Mouse (Mus musculus): Measurements from ENCODE around the gene Stk10. TPM values are rescaled to one million over a fixed set of nuclear protein-coding genes. Genes with fewer than 3 reads are reported as not detected.

The Stk10 gene
- polyA plus RNA-seq (2012; rRNA removed) = 4.8 and 7.0 TPM in 2 replicates

DNA sequence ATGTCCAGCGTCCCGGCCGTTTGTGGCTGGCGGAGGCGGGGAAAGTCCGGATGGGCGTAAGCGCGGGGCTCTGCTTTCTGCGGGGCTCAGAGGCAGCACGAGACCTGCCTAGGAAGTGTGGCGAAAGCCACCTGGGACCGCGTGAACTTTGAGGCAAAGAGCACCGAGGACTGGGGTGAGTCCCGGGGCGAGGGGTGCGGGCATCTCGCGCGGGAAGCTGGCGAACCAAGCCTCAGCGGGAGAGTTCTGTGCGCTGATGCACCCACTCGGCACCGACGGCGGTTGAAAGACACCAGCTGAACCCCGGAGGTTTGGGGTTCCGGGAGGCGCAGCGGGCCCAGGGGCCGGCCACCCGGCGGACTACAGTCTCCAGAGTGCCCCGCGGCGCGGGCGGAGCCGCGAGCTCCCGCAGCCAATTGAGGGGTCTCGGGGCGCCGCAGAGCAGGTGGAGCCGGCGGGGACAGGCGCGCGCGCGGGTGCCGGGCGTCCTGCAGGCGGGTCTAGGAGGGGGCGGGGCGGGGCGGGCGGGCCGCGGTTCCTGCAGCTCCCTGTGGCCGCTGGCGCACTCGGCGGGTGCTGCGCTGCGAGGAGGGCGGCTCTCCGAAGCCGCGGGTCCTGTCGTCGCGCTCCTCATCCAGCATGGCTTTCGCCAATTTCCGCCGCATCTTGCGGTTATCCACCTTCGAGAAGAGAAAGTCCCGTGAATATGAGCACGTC, at the start of gene Stk10:
Gene Stk10, plus strand, starts transcription at position 541 of the 717 bp plus-strand sequence.

DNA sequence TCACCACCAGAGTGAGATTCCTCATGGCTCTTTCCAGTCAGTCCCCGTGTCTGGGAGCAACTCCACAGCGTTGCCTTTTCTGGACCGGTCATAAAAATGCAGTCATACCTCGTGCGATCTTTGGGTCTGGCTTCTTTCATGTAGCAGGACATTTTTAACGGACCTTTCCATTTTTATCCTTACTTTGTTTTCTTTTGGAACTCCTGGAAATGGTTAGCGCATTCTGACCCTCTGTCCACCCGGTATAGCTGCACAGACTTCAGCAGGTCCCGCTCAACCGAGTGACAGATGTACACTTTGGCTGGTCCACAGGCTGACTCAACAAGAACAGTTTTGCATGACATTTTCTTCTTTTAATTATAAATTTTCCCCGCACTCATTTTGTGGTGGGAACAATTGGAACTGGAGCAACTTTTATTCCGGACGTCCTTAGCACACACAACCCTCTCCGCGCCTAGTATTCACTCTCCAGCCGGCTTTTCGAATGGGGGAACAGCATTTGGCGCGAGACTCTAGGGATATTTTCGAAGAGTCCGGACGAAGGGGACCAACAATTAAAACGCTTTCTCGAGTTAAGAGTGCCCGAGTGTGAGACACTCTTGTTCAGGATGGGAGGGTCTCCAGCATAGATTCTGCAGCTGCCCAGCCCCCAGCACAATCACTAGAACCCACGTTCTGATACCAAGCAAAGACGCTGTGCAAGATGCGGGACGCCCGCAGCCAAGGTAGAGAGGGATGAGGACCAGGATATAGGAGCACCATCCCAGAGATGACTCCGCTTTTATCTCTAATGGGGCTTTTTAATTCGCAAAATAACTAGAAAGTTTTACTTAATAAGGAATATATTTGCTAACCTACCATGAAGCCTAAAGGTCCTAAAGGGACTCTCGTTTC, 987 bp upstream of the Stk10 start, which contains the start of gene Efcab9:
Gene Efcab9, minus strand, starts transcription at position 211 of the 894 bp plus-strand sequence.

DNA sequence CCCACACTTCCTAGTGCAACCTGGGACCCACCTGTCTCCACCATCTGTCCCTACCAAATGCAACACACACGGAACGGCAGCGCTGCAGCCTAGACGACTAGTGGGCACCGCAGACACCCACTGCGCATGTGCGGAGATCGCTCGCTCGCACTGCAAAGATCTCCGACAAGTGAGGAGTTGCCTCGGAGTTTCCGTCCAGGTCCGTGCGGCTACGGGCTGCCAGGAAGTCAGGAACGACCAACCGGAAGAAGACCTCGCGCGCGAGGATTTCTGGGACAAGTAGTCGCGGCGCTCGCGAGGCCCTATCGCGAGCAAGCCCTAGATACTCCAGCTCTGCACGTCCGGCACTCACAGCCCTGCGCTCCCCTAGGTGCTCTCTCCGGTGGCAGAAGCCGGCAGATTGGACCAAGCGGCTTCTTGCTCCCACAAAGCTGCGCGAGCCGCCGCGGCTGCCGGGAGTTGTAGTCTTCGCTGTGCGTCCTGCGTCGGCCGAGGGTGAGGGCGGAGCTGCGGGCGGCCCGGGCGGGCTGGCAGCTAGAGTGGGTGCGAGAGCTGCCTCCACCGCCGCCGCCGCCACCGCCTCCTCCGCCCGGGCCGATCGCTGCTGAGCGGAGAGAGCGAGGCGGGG, 109.3 kb downstream of the Stk10 start, which contains the start of gene Fbxw11:
Gene Fbxw11, plus strand, starts transcription at position 476 of the 628 bp plus-strand sequence.

Other genes starting within 250 kb of the Stk10 start
- gene Hba-a1, start 249.8 kb upstream of the Stk10 start, polyA plus RNA-seq (2012; rRNA removed) = 1,275 and 2,575 TPM in 2 replicates
- 1.3 and 1.9 TPM in 2 replicates for gene Hbq1b, start 246.3 kb upstream of the Stk10 start, polyA plus RNA-seq (2012; rRNA removed)
- 2,538 and 5,404 TPM in 2 replicates for gene Hba-a2, start 236.8 kb upstream of the Stk10 start, polyA plus RNA-seq (2012; rRNA removed)
- 0.64 and 0.80 TPM in 2 replicates for gene Hbq1a, start 233.2 kb upstream of the Stk10 start, polyA plus RNA-seq (2012; rRNA removed)
- gene Sh3pxd2b, start 185.5 kb upstream of the Stk10 start, polyA plus RNA-seq (2012; rRNA removed) = 29.9 and 36.8 TPM in 2 replicates
- 61.4 and 62.2 TPM in 2 replicates for gene Ubtd2, start 77.9 kb upstream of the Stk10 start, polyA plus RNA-seq (2012; rRNA removed)
- gene Efcab9, start 1.2 kb upstream of the Stk10 start, polyA plus RNA-seq (2012; rRNA removed) = 0.18 TPM in 1 of 2 replicates, not detected in the other
- 79.6 and 84.2 TPM in 2 replicates for gene Fbxw11, start 109.4 kb downstream of the Stk10 start, polyA plus RNA-seq (2012; rRNA removed)

All from central nervous system, embryonic 14 days (tissue).